Mouse (Mus musculus) kidney, postnatal 14 days (tissue): Measurements from ENCODE around the gene Vrk3.

Experiments used
- DNase-seq: peaks from one replicate; pipeline ENCODE4 v3.0.0; 2022; ENCODE audit warnings: mixed read lengths

Vrk3 gene

GRCm38 (mm10) chr7:44819391-44819790 lies 71.2 kb downstream of the Vrk3 start:
- no peak for DNase-seq

- no peak for DNase-seq
Observed at GRCm38 (mm10) chr7:44819863-44820262, 71.7 kb downstream of the Vrk3 start.

GRCm38 (mm10) chr7:44820525-44820924 lies 72.3 kb downstream of the Vrk3 start:
- no peak for DNase-seq

GRCm38 (mm10) chr7:44821666-44822448 lies 73.6 kb downstream of the Vrk3 start:
- DNase-seq: no peak

GRCm38 (mm10) chr7:44823409-44823808 lies 75.2 kb downstream of the Vrk3 start:
- DNase-seq: no peak

GRCm38 (mm10) chr7:44824872-44825271 lies 76.7 kb downstream of the Vrk3 start:
- DNase-seq: peak; percentile 79

- no peak for DNase-seq
Observed at GRCm38 (mm10) chr7:44826771-44827170, 78.6 kb downstream of the Vrk3 start.
